Comparison of ENCODE assay signal across 8 mouse cellular contexts in genomic region chr11:31872546-31873261, GRCm38 (mm10). TPM values are rescaled to one million over a fixed set of nuclear protein-coding genes. Genes with fewer than 3 reads are reported as not detected.
DNase-seq lines count a peak whose midpoint lies in the region; ATAC-seq and TF ChIP-seq lines count a peak whose summit lies in the region.

No protein-coding gene starts in this region.

- no peak for TF ChIP-seq POLR2A in thymus, adult 2 months (IDR thresholded peaks at IDR 0.05; ENCODE audit: control insufficient read depth, extremely low read depth, insufficient read depth, low read length, poor library complexity)

- WGBS in thymus, adult 2 months = 88% methylated on average over 15 of the region's 15 CpGs
- whole genome bisulfite sequencing in heart, embryonic 11.5 days (ENCODE audit: insufficient replicate concordance) = 28% methylated on average over 15 of the region's 15 CpGs
- 41% methylated on average over 15 of the region's 15 CpGs for WGBS in kidney, embryonic 16.5 days
- 46% methylated on average over 15 of the region's 15 CpGs for WGBS in liver, embryonic 13.5 days (ENCODE audit: insufficient replicate concordance)

- DNase-seq in thymus, adult 2 months = no peak
- DNase-seq in thymus, adult 18-20 months = no peak
- DNase-seq in cerebellum, postnatal 36 days = peak; percentile 48 to 49
- no peak for DNase-seq in liver, embryonic 13.5 days
- peak; percentile 55 for DNase-seq in right cerebral cortex, postnatal 25 days
- DNase-seq in spleen, postnatal 14 days (ENCODE audit: low spot score in 2 of 2) = no peak

- no peak overlapping the region for H3K27ac ChIP-seq in thymus, adult 2 months (ENCODE audit: control insufficient read depth, insufficient read depth, low read length)
- H3K27ac ChIP-seq in heart, embryonic 11.5 days (ENCODE audit: low read depth, low read length) = peak overlapping the region; percentile 50
- no peak overlapping the region for H3K27ac ChIP-seq in kidney, embryonic 16.5 days (ENCODE audit: low read length)
- peak overlapping the region; percentile 92 for H3K27ac ChIP-seq in liver, embryonic 13.5 days

- peaks cover 14% of the 10 kb centered on the region for H3K4me1 ChIP-seq in thymus, adult 2 months (replicated peaks; ENCODE audit: control insufficient read depth, insufficient read depth, low read length)
- peaks cover 8% of the 10 kb centered on the region; the same call in 1 of the 2 replicates for H3K4me1 ChIP-seq in heart, embryonic 11.5 days (ENCODE audit: control insufficient read depth, insufficient read depth, low read length)
- peaks cover 15% of the 10 kb centered on the region for H3K4me1 ChIP-seq in kidney, embryonic 16.5 days (ENCODE audit: insufficient read depth, low read length)
- H3K4me1 ChIP-seq in liver, embryonic 13.5 days (replicated peaks) = peaks cover 44% of the 10 kb centered on the region

- TF ChIP-seq CTCF in thymus, adult 2 months (IDR thresholded peaks at IDR 0.05; ENCODE audit: borderline replicate concordance, control insufficient read depth, extremely low read depth, insufficient read depth, low read length, poor library complexity) = no peak

- H3K27me3 ChIP-seq in thymus, adult 2 months (ENCODE audit: control insufficient read depth, insufficient read depth, low read length) = no peaks in the 10 kb centered on the region
- H3K27me3 ChIP-seq in heart, embryonic 11.5 days (ENCODE audit: control insufficient read depth, insufficient read depth, low read length) = no peaks in the 10 kb centered on the region
- no peaks in the 10 kb centered on the region for H3K27me3 ChIP-seq in kidney, embryonic 16.5 days (ENCODE audit: insufficient read depth, low read length)
- H3K27me3 ChIP-seq in liver, embryonic 13.5 days = no peaks in the 10 kb centered on the region

- H3K9ac ChIP-seq in heart, embryonic 11.5 days (ENCODE audit: low read depth, low read length) = peak overlapping the region; percentile 72
- H3K9ac ChIP-seq in kidney, embryonic 16.5 days (replicated peaks; ENCODE audit: low read length) = peak overlapping the region; percentile 58
- peak overlapping the region; percentile 87 for H3K9ac ChIP-seq in liver, embryonic 13.5 days

- H3K36me3 ChIP-seq in thymus, adult 2 months (ENCODE audit: control insufficient read depth, insufficient read depth, low read length) = no peaks in the 10 kb centered on the region
- H3K36me3 ChIP-seq in heart, embryonic 11.5 days (ENCODE audit: control insufficient read depth, insufficient read depth, low read length) = no peaks in the 10 kb centered on the region
- H3K36me3 ChIP-seq in kidney, embryonic 16.5 days (ENCODE audit: insufficient read depth, low read length) = no peaks in the 10 kb centered on the region
- peaks cover 33% of the 10 kb centered on the region for H3K36me3 ChIP-seq in liver, embryonic 13.5 days

- no peak for ATAC-seq in heart, embryonic 11.5 days (replicated peaks; ENCODE audit: insufficient number of reproducible peaks, low FRiP score, low TSS enrichment)
- ATAC-seq in kidney, embryonic 16.5 days (ENCODE audit: low FRiP score, low TSS enrichment) = no peak
- no peak for ATAC-seq in liver, embryonic 13.5 days (ENCODE audit: low read depth)

- H3K4me3 ChIP-seq in thymus, adult 2 months (ENCODE audit: control insufficient read depth, insufficient read depth, low read length) = peak overlapping the region; percentile 12; the same call in 1 of the 2 replicates
- H3K4me3 ChIP-seq in heart, embryonic 11.5 days (ENCODE audit: low read depth, low read length) = peak overlapping the region; percentile 58
- H3K4me3 ChIP-seq in kidney, embryonic 16.5 days (ENCODE audit: low read length) = peak overlapping the region; percentile 48
- peak overlapping the region; percentile 96 for H3K4me3 ChIP-seq in liver, embryonic 13.5 days (replicated peaks)

- H3K9me3 ChIP-seq in heart, embryonic 11.5 days (replicated peaks; ENCODE audit: control insufficient read depth, low read length) = no peaks in the 10 kb centered on the region
- no peaks in the 10 kb centered on the region for H3K9me3 ChIP-seq in kidney, embryonic 16.5 days (ENCODE audit: low read length)
- H3K9me3 ChIP-seq in liver, embryonic 13.5 days (replicated peaks) = no peaks in the 10 kb centered on the region

- peak overlapping the region; percentile 76 for H3K4me2 ChIP-seq in heart, embryonic 11.5 days
- H3K4me2 ChIP-seq in kidney, embryonic 16.5 days (replicated peaks; ENCODE audit: low read depth, low read length) = peak overlapping the region; percentile 64
- H3K4me2 ChIP-seq in liver, embryonic 13.5 days = peak overlapping the region; percentile 77

RNA-seq across cellular contexts. Expression of gene Cpeb4, which starts 0.7 kb away (rescaled TPM):
- 12.0 and 13.0 TPM in 2 replicates for polyA plus RNA-seq in thymus, adult 2 months (2012; rRNA removed)
- polyA plus RNA-seq in heart, embryonic 11.5 days (2014; fragmentation: Nextera tagmentation; extraction: Ambion mirVana) = 15.5 and 18.9 TPM in 2 replicates
- 4.0 and 4.3 TPM in 2 replicates for polyA plus RNA-seq in kidney, embryonic 16.5 days (2015; fragmentation: Nextera tagmentation; extraction: Ambion mirVana)
- 14.3 and 21.6 TPM in 2 replicates for polyA plus RNA-seq in liver, embryonic 13.5 days (2015; fragmentation: Nextera tagmentation; extraction: Ambion mirVana)

Comparison
In these comparisons a context has a peak if more than half of its experiments do, and no peak if none do; other contexts are left out.
1. DNase-seq: peak in cerebellum, postnatal 36 days (2 of 2) and right cerebral cortex, postnatal 25 days (single experiment); none in thymus, adult 2 months (single experiment), thymus, adult 18-20 months (0 of 2), liver, embryonic 13.5 days (single experiment) and spleen, postnatal 14 days (0 of 2).
2. H3K27ac ChIP-seq: peak in heart, embryonic 11.5 days (single experiment) and liver, embryonic 13.5 days (single experiment); none in thymus, adult 2 months (single experiment) and kidney, embryonic 16.5 days (single experiment).
3. H3K4me3 ChIP-seq: peak in every context shown above with its lines; median percentile 96 in liver, embryonic 13.5 days; 58 in heart, embryonic 11.5 days; 48 in kidney, embryonic 16.5 days; 12 in thymus, adult 2 months.
4. Peak in every context shown above with its lines, with median percentiles within 50 percentile points of each other: H3K4me2 ChIP-seq and H3K9ac ChIP-seq.